Mouse (Mus musculus) T-cell, adult 2 months (primary cell): ENCODE measurements around the gene Lrrc75a.

Experiments
- DNase-seq: peaks from one replicate; pipeline ENCODE4 v3.0.0; 2022; ENCODE audit warnings: low spot score

Gene Lrrc75a

DNA sequence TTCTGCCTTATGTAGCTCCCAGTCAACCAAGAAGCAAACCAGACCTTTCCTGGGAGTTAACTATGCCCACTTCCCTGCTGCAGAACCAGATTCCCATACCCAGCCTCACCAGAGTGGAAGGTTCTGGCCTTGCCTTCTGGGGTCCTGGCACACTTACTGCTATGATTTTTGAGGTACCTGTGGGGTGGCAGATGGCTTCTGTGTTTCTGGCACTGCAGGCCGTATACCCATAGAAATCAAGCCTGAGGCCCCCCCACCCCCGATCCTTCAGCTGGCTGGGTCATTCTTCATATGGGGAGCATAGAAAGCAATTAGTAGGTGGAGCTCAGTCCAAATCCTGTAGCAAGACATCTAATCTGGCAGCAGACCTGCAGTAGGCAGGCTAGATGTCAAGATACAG, 57.3 kb downstream of the Lrrc75a start:
- no peak for DNase-seq

DNA sequence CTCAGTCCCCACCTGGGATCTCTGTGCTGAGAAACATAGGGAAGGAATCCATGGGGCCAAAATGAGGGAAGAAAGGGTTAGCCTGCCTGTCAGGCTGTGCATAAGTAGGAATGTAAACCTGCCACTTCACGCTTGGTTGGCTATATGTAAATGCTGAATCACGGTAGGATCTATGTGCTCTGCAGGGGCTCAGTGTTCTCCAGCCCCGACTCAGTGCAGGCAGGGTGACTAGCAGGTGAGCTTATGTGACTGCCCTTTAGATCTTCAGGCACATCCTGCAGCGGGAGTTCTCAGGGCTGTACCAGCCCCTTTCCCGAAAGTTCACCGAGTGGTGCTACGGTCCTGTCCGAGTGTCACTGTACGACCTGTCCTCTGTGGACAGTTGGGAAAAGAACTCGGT, 58.9 kb downstream of the Lrrc75a start:
- DNase-seq: no peak

- no peak for DNase-seq
Observed at GRCm38 (mm10) chr11:62587034-62587433, 61.3 kb downstream of the Lrrc75a start.

GRCm38 (mm10) chr11:62584671-62585206, 63.6 kb downstream of the Lrrc75a start:
- no peak for DNase-seq

GRCm38 (mm10) chr11:62583031-62583430, 65.3 kb downstream of the Lrrc75a start:
- no peak for DNase-seq

DNA sequence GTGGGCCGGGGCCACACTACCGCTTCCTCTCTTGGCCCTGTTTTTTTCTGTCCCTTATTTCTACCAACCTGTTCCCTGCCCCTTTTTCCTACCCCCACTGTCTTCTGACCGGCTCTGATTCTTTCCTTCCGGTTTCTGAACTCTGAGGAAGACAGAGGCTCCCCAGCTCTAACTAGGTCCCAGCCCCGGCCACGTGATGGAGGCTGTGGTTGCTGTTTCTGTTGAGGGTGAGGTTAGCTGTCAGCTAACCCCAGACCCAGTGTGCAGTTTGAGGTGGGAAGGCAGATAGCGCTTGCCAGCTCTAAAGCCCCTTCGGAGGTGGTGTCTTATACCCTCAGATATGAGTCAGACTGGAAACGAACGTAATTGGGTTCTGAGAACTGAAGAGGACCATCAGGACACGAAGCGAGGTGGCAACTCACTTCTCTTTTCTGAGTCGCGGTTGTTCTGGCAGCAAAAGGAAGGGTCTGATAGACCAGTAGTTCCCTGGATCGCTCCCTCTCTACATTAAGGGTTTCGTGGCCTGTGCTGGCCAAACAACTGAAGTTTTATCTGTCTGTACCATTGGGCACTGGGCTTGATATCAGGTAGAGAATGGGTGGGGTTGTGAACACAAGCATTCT, 71.7 kb downstream of the Lrrc75a start:
- DNase-seq: peak; percentile 84

GRCm38 (mm10) chr11:62575659-62576438, 72.5 kb downstream of the Lrrc75a start:
- no peak for DNase-seq

- DNase-seq: peak; percentile 74
Observed at GRCm38 (mm10) chr11:62575297-62575658, 73.0 kb downstream of the Lrrc75a start.

- no peak for DNase-seq
Observed at GRCm38 (mm10) chr11:62574703-62575085, 73.6 kb downstream of the Lrrc75a start.

GRCm38 (mm10) chr11:62573959-62574702, 74.2 kb downstream of the Lrrc75a start, which contains the start of gene Trpv2:
TSS of gene Trpv2 (plus strand) at chr11:62574486.
- DNase-seq: peak; percentile 63

GRCm38 (mm10) chr11:62568300-62568699, 80.0 kb downstream of the Lrrc75a start:
- no peak for DNase-seq

- DNase-seq: no peak
Observed at GRCm38 (mm10) chr11:62566211-62566610, 82.1 kb downstream of the Lrrc75a start.

DNA sequence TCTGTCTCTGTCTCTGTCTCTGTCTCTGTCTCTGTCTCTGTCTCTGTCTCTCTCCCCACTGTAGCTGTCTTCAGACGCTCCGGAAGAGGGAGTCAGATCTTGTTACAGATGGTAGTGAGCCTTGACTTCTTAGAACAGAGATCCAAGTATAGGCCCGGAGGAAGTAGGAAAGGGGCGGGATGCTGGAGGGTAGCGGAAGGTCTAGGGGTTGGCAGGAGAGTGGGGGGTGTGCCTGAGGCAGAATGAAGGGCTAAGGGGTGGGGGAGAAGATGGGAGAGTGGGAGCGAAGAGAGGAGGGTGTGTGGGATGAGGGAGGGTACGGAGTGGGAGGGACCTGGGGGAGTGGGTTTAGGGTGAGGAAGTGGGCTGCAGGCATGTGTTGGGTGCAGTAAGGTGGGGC, 82.6 kb downstream of the Lrrc75a start:
- no peak for DNase-seq

- no peak for DNase-seq
Observed at GRCm38 (mm10) chr11:62563590-62563989, 84.7 kb downstream of the Lrrc75a start.

- no peak for DNase-seq
Observed at GRCm38 (mm10) chr11:62560463-62561016, 87.8 kb downstream of the Lrrc75a start.

- no peak for DNase-seq
Observed at GRCm38 (mm10) chr11:62558961-62559646, 89.2 kb downstream of the Lrrc75a start.

- DNase-seq: no peak
Observed at GRCm38 (mm10) chr11:62558152-62558551, 90.2 kb downstream of the Lrrc75a start.

DNA sequence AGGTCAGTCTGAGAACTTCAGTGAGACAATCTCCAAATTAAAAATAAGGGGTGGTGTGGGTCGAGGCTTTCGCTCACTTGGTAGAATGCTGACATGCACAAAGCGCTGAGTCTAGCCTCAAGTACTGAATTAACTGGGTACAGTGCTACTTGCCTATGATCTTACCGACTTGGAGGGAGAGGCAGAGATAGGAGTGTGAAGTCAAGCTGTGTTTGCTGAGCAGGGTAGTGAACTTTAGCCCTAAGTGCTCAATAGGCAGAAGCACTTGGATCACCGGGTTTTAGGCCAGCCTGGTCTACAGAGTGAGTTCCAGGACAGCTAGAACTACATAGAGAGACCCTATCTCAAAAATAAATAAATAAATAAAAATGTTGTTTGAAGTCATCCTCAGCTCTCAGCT, 91.1 kb downstream of the Lrrc75a start:
- no peak for DNase-seq

DNA sequence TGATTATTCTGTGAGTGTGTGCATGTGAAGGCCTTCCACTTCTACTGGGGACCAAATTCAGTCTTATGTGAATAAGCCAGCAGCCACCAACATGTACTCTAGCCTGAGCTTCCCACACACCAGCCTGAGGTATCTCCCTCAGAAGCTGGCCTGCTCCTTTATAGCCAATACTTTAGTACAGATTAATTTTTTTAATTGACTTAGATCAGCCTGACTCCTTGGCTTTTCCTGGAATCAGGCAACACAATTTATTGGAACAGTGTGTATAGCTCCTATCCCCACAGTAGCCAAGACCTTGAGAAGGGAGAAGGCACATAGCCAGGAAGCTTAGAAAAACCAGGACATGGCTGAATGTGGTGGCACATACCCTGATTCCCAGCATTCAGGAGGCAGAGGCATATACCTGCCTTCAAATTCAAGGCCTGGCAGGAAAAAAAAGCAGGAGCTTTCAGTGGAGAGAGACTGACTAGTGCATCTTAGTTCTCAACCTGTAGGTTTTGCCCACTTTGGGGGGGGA, 92.4 kb downstream of the Lrrc75a start:
- DNase-seq: no peak

- DNase-seq: no peak
Observed at GRCm38 (mm10) chr11:62554934-62555517, 93.3 kb downstream of the Lrrc75a start.
